Mouse (Mus musculus) brain, embryonic 14.5 days (tissue): ENCODE measurements around the gene Aldh3b3.

Source experiments
- CTCF ChIP-seq: fragments of 200-500 bp; IDR thresholded peaks from 2 replicates; pipeline ENCODE4 v1.5.1; 2012; ENCODE audit warnings: inconsistent platforms, mild to moderate bottlenecking, moderate library complexity, borderline replicate concordance; ENCODE audit not compliant: insufficient read depth, insufficient read length; ENCODE audit errors: extremely low read depth
- POLR2A ChIP-seq: fragments of 200-500 bp; IDR thresholded peaks from 2 replicates; pipeline ENCODE4 v1.6.1; 2012; ENCODE audit warnings: mild to moderate bottlenecking, inconsistent platforms, borderline replicate concordance; ENCODE audit not compliant: poor library complexity, insufficient read depth, insufficient read length, severe bottlenecking; ENCODE audit errors: extremely low read depth

- no peak for TF ChIP-seq POLR2A
- TF ChIP-seq CTCF, result no peak
Measured at GRCm38 (mm10) chr19:3996106-3996505, 37.7 kb downstream of the Aldh3b3 start.
